Mouse (Mus musculus): ENCODE measurements around the gene Vrk2.

- TF ChIP-seq POLR2A (IDR thresholded peaks at IDR 0.05; ENCODE audit: extremely low read depth, insufficient read depth, low read length) (no peak), CTCF (IDR thresholded peaks at IDR 0.05; ENCODE audit: low read depth, low read length) (no peak)
Observed at GRCm38 (mm10) chr11:26441121-26441520, 152.7 kb downstream of the Vrk2 start.

All from liver, adult 2 months (tissue).